Comparison of ENCODE assay signal across 31 mouse cellular contexts in the genomic region with DNA sequence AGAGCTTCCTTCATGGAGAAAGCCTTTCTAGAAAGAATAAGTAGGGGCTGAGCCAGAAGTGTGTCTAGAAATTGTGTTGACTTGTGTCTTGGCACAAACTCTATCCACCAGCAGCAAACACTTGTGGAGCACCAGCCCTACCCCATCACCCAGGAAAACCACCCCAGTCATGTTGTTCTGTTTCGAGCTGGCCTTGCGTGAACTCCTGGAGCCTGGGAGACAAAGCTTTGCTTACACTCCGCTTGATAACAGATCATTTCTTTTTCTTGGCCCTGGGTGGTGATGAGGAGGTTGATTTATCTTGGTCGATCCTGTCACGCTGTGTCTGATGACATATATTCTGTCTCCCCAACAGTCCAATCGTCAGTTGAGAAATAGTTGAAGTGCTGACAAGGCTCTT. TPM values are rescaled to one million over a fixed set of nuclear protein-coding genes. Genes with fewer than 3 reads are reported as not detected.
A peak's percentile ranks its signal among the peaks of the same experiment; 100 is the strongest.
DNase-seq lines count a peak whose midpoint lies in the region; ATAC-seq and TF ChIP-seq lines count a peak whose summit lies in the region.
"Had no signal": no experiment of that assay in that cellular context is flagged by ENCODE, and none has a peak within 500 bp of the region (broad histone marks: within the 10 kb centered on the region; RNA-seq: fewer than 3 reads in every experiment).

No protein-coding gene starts in this region.

- no peak overlapping the region for H3K4me2 ChIP-seq in kidney, postnatal 0 days (ENCODE audit: low read length)
- H3K4me2 ChIP-seq: forebrain, embryonic 13.5 days; heart, embryonic 12.5 days; heart, embryonic 15.5 days; hindbrain, embryonic 12.5 days had no signal

- no peaks in the 10 kb centered on the region for H3K36me3 ChIP-seq in kidney, postnatal 0 days (ENCODE audit: insufficient read depth, low read length)
- H3K36me3 ChIP-seq: forebrain, embryonic 10.5 days; heart, embryonic 12.5 days; heart, embryonic 15.5 days; hindbrain, embryonic 12.5 days had no signal

- H3K27ac ChIP-seq in kidney, postnatal 0 days, result no peak overlapping the region
- H3K27ac ChIP-seq: forebrain, embryonic 10.5 days; forebrain, embryonic 13.5 days; heart, embryonic 15.5 days; hindbrain, embryonic 12.5 days; hindbrain, postnatal 0 days had no signal

- no peak for TF ChIP-seq CTCF in kidney, postnatal 0 days (IDR thresholded peaks at IDR 0.05; ENCODE audit: low read depth)

- no peak for ATAC-seq in kidney, postnatal 0 days (replicated peaks; ENCODE audit: low FRiP score, low read depth)
- ATAC-seq: forebrain, embryonic 13.5 days; forebrain, embryonic 16.5 days; hindbrain, postnatal 0 days; inflammation-experienced regulatory T-cells, adult 6 months; intestine, embryonic 16.5 days; Patski had no signal

- H3K9me3 ChIP-seq in kidney, postnatal 0 days (replicated peaks; ENCODE audit: low read length), result no peaks in the 10 kb centered on the region
- H3K9me3 ChIP-seq: forebrain, embryonic 10.5 days; forebrain, embryonic 13.5 days; heart, embryonic 12.5 days; heart, embryonic 15.5 days; hindbrain, embryonic 12.5 days had no signal

- H3K9ac ChIP-seq in kidney, postnatal 0 days (ENCODE audit: low read depth, low read length), result no peak overlapping the region
- H3K9ac ChIP-seq: forebrain, embryonic 13.5 days; heart, embryonic 12.5 days; heart, embryonic 15.5 days; hindbrain, embryonic 12.5 days had no signal

- H3K4me1 ChIP-seq in kidney, postnatal 0 days (replicated peaks; ENCODE audit: insufficient read depth, low read length), result no peaks in the 10 kb centered on the region
- H3K4me1 ChIP-seq: heart, embryonic 12.5 days; heart, embryonic 15.5 days had no signal

- peak; percentile 13 for DNase-seq in adrenal gland, adult 2 months
- DNase-seq in adrenal gland, postnatal 25 days, result no peak
- DNase-seq in heart, adult 11 months, result peak; percentile 53
- DNase-seq in heart, adult 9 months (ENCODE audit: low spot score in 2 of 2), result no peak
- DNase-seq in kidney, postnatal 0 days (ENCODE audit: low spot score), result peak; percentile 1
- DNase-seq in kidney, postnatal 14 days, result no peak
- DNase-seq: adrenal gland, adult 8-10 months; cerebellum, adult 18-20 months; cerebellum, adult 9-10 months; cerebellum, postnatal 14 days; gastrocnemius, postnatal 10 days; gastrocnemius, postnatal 36 days; heart, postnatal 10 days; heart, postnatal 36 days; kidney, adult 18-20 months had no signal

- H3K4me3 ChIP-seq in kidney, postnatal 0 days (replicated peaks; ENCODE audit: low read depth, low read length), result no peak overlapping the region
- H3K4me3 ChIP-seq: forebrain, embryonic 10.5 days; forebrain, embryonic 13.5 days; heart, embryonic 12.5 days; heart, embryonic 15.5 days; hindbrain, embryonic 12.5 days had no signal

- 74% methylated on average over 6 of the region's 6 CpGs for WGBS in kidney, postnatal 0 days

- H3K27me3 ChIP-seq in kidney, postnatal 0 days (ENCODE audit: insufficient read depth, low read length), result no peaks in the 10 kb centered on the region
- H3K27me3 ChIP-seq: forebrain, embryonic 13.5 days; heart, embryonic 12.5 days; heart, embryonic 15.5 days; hindbrain, embryonic 12.5 days; Patski had no signal

RNA-seq across cellular contexts. Expression of a gene that starts 55.0 kb away (rescaled TPM):
- total RNA-seq in adrenal gland, adult 2 months (2021), result under 1 TPM; 0.21 to 0.23 TPM
- 0.09 and 0.10 TPM in 2 replicates for polyA plus RNA-seq in adrenal gland, adult 2 months (2012; rRNA removed)
- total RNA-seq in adrenal gland, postnatal 25 days (2021), result 0.38 and 0.64 TPM in 2 replicates
- polyA plus RNA-seq in kidney, postnatal 0 days (2015; fragmentation: Nextera tagmentation; extraction: Ambion mirVana), result not detected in 2 replicates
- total RNA-seq: ES-E14; gastrocnemius, adult 18-20 months; gastrocnemius, postnatal 10 days; gastrocnemius, postnatal 36 days; granulocyte monocyte progenitor cell, adult 5-6 weeks; heart, adult 8-10 months; heart, postnatal 10 days; heart, postnatal 36 days had no signal
- polyA plus RNA-seq: embryonic facial prominence, embryonic 11.5 days; embryonic facial prominence, embryonic 14.5 days; forebrain, embryonic 10.5 days; forebrain, embryonic 13.5 days; forebrain, embryonic 16.5 days; heart, embryonic 12.5 days; heart, embryonic 15.5 days; inflammation-experienced regulatory T-cells, adult 6 months; intestine, embryonic 16.5 days had no signal

Comparison
In these comparisons a context has a peak if more than half of its experiments do, and no peak if none do; other contexts are left out.
1. DNase-seq: peak in adrenal gland, adult 2 months (single experiment), heart, adult 11 months (single experiment) and kidney, postnatal 0 days (single experiment); none in adrenal gland, postnatal 25 days (single experiment), heart, adult 9 months (0 of 2) and kidney, postnatal 14 days (single experiment).